Mouse (Mus musculus) myocyte (in vitro differentiated cells): Measurements from ENCODE around the gene Wdr31.

Experiments
- E2F4 ChIP-seq: IDR thresholded peaks from one replicate; pipeline ENCODE4 v1.6.1; 2011; ENCODE audit warnings: mild to moderate bottlenecking, control low read depth, moderate library complexity; ENCODE audit not compliant: insufficient read depth
- MAX ChIP-seq: IDR thresholded peaks from one replicate; pipeline ENCODE4 v1.6.1; 2011; ENCODE audit warnings: low read depth, mild to moderate bottlenecking, control low read depth
- POLR2A ChIP-seq: IDR thresholded peaks from one replicate; pipeline ENCODE4 v1.6.1; 2011; ENCODE audit warnings: low read depth, mild to moderate bottlenecking, control low read depth, moderate library complexity; ENCODE audit not compliant: insufficient read length
- TCF12 ChIP-seq: IDR thresholded peaks from one replicate; pipeline ENCODE4 v1.6.1; 2011; ENCODE audit warnings: mild to moderate bottlenecking, control low read depth; ENCODE audit not compliant: poor library complexity, insufficient read depth, severe bottlenecking
- USF1 ChIP-seq: IDR thresholded peaks from one replicate; pipeline ENCODE4 v1.6.1; 2011; ENCODE audit warnings: low read depth, mild to moderate bottlenecking, control low read depth, moderate library complexity

- no peak for TF ChIP-seq POLR2A
- TF ChIP-seq TCF12: no peak
- no peak for TF ChIP-seq USF1
- no peak for TF ChIP-seq MAX
- no peak for TF ChIP-seq E2F4
These were observed 10.3 kb upstream of the Wdr31 start for GRCm38 (mm10) chr4:62480709-62481605.
